Mouse (Mus musculus): ENCODE measurements at regions not wholly inside any gene's neighbourhood (a gene's known extent, or its start where the extent isn't known, plus 50 kb on each side); places are given as distances from the start of the nearest gene placed in this dataset.

DNA sequence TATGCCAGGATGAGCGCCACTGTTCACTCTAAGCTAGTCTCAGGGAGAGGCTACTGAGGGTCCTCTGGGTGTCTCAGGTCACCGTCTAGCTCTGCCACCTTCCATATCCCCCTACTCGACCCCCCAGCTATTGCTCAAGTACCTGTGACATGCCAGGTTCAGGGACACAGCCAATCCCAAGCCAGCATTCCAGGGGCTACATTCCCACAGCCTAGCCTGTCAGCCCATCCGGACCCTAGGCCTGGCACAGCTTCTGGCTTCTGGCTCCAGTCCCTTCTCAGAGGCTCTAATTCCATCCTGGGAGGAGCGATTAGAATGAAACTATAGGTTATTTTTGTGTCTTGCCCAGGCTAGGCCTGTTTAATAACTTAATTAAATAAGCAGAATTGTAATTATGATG lies 105.2 kb downstream of the 1810010D01Rik start:
- no peak for DNase-seq

DNA sequence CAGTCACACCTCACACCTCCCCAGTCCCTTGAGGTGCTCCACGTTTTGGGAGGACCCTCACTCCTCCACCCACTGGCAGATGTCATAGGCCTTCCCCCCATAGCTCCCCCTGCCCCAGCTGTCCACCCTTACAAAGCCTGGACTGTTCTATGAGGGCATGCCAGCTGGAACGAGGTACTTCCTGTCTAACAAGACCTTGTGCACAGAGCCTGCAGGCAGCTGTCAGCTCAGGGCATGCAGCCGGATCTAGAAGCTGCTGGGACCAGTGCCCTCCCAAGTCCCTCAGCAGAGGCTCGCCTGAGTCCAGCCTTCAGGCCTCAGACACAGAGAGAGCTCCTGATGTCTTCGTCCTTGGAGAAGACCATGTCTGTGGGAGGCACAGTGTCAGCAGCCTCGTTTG lies 105.7 kb downstream of the 1810010D01Rik start:
- no peak for DNase-seq

DNA sequence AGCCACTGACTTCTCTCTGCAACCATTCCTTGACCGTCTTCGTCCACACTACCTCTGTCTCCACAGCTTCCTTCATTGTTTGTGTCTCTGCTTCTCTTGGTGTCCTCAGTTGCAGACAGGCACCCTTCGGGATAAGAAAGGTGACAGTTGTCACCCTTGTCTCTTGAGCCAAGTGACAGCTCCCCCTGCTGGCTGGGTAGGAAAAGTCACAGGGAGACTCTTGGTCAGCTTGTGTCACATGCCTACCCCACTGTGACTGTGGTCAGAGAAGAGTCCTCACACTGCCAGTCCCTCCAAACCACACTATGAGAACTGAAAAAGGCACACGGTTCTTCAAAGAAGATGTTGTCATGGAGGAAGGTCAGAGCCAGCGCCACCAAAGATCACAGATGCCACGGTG lies 109.6 kb downstream of the 1810010D01Rik start:
- no peak for DNase-seq

DNA sequence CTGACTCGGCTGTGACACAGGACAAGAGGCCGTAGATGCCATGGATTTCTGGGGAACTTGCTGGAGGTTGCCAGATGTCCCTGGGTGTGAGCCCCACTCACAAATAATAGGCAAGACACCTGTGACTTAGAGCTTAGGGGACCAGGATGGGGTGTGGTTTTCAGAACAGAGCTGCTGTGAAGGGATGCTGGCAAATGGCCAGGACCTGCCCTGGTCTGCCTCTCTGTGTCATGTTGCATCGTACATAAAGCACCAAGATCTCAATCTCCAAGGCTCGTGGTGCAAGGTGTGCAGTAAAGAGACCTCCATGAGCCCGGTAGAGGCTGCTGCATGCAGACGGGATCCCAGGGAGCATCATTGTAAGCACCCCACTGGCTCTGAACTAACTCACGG lies 113.8 kb downstream of the 1810010D01Rik start:
- no peak for DNase-seq

DNA sequence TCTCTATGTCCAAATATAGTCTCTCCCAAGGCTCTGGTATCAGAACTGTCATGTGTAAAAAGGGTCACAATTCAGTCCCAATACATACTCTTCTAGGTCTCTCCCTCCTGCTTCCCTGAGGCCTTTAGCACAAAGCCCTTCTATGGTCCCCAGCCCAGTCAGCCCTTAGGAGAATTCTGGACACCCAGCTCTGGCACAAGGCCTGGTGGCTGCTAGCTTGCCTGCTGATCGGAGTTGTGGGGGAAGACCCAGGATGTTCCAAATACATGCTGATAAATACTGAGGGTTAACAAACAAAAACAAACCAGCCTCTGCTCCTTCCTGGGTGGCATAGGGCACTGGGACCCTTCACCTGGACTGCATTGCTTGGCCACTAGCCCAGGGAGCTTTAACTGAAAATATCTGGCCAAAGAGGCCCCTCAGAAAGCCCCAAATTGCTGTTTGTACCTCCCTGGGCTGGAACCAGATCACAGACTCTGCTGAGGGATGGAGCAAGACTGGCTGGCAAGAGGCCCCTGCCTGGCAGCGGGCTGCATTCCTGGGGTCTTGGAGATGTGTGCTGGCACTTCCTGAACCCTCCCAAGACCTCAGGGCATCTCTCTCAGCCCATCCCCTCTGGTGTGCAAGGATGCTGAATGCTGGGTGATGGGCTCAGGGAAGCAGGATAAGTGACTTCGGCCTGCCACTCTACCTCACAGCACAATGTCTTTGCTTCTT lies 114.3 kb downstream of the 1810010D01Rik start:
- no peak for DNase-seq

DNA sequence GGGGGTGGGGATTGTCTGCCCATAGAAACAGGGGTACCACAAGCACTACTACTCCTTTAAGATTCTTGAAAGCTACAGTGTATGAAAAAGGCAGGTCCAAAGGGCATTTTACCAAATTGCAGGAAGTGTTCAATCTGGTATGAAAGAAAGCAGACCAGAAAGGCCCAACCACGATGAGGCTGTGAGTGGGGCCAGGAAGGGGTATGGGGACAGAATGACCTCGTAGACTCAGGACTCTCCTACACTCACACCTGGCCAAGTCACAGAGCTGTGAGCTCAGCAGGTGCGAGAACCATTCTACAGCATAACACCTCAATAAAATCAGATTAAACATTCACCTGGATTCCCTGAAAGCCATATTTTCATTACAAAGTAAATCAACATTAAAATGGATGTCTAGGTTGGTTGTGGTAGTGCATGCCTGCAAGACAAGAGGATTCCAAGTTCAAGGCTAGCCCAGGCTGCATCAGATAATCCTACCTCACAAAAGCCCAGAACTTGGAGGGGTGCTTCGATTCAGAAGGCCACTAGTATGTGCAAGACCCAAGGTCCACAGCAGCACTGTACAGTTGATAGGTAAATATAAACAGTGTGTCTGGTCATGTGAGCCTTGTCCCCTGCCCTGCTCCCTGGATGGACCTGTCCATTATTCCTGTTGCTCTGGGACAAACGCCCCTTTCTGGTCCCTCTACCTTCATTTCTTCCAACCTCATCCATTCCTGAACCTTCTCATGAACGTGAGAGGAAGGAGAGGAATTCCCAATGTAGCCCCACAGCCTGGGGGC lies 115.3 kb downstream of the 1810010D01Rik start:
- DNase-seq: no peak

DNA sequence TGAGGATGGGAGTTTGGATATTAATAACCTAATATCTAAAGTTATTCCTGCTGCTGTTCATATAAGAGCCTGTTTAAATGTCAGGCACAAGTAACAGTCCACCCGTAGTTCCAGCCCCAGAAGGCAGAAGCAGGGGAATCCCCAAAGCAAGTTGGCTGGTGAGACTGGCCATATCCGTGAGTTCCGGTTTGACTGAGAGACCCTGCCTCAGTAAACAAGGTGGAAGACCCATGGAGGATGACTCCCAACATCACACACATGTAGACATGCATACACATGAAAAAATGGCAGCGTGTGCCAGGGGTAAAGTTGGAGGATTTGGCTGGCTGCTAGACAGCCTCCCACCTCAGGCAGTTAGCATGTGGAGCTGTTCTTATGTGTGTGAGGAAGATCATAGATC lies 117.1 kb downstream of the 1810010D01Rik start:
- DNase-seq: no peak

DNA sequence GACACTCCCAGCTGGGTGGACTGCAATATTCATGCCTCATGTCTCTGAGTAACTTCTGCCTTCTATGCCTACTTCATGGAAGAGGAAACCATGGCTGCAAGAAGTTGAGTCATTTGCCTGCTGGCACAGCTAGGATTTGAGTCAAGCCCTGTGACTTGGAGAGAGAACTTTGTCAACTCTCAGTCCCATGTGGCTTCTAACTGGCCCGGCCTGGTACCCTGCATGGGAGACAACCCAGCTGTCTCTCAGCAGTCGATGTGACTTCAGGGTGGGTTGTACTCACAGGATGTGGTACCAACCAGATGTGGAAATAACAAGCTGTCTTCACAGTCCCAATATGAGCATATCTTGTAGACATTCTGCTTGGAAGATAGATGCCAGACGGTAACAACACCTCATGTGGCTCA lies 118.6 kb downstream of the 1810010D01Rik start:
- DNase-seq: no peak

DNA sequence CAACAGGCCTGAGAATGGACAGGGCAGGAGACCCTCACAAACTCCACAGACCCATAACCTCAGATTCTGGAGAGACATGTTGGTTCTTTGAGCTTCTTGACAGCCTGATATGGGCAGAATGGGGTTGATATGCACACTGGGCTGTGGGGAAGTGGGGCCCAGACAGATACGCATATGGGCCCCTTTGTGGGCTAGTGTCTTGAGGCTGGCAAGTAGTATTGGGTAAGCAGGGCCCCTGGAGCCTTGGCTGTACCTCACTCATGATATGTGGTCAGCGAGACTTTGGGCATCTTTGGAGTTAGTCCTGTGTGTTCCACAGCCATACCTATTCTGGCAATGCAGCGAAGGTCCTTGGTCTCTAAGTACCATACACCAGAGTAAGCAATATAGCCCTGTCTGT lies 119.3 kb downstream of the 1810010D01Rik start:
- DNase-seq: no peak

DNA sequence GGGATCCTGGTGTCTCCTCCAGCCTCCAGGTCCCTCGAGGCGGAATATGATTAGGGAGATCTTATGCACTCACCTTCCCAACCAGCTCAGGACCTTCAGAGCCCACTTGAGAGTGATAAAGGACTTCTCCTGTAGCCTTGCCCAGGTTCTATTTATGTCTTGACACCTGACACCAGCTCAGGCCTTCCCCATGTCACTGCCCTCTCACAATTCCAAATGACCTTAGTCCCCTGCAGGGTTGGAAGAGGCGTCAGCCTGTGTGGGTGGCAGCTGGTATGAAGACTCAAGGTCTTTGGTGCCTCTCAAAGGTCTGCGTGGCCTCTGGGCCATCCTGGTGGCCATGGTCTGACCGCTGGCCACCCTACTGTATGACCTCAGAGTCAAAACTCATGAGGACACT lies 120.1 kb downstream of the 1810010D01Rik start:
- DNase-seq: no peak

DNA sequence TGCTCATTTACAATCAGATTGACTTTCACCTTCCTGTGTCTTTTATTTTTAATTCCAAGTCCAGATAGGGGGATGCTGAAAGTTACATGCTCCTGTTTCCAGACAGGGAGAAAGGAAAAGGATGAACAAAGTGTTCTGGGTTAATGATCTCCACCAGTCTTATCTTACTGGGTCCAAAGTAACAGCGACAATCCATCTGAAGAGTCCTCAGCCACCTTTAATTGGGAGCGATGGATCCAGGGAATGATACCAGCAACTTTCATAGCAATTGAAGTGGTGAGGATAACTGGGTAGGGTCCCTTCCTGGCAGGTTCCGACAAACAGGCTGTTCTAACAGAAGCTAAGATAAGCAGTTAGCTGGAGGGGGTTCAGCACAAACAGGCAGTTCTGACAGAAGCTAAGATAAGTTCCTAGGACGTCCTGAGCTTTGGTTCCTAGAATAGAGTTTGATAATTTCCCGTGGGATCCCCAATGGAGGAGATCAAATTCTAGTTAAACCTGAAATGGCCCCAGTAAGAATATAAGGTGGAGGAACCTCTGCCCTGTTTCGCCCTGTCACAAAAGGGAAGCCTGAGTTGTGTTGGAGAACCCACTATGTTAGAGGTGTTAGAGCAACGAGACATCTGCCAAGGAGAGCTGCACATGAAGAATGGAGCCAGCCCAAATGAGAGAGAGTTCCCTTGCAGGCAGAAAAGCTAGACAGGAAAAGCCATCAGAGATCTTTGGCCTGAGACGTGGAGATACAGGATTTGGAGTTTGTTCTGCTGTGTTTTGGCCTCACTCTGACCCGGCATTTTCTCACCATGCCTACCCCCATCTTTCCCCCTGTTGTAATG lies 124.8 kb downstream of the 1810010D01Rik start:
- no peak for DNase-seq

DNA sequence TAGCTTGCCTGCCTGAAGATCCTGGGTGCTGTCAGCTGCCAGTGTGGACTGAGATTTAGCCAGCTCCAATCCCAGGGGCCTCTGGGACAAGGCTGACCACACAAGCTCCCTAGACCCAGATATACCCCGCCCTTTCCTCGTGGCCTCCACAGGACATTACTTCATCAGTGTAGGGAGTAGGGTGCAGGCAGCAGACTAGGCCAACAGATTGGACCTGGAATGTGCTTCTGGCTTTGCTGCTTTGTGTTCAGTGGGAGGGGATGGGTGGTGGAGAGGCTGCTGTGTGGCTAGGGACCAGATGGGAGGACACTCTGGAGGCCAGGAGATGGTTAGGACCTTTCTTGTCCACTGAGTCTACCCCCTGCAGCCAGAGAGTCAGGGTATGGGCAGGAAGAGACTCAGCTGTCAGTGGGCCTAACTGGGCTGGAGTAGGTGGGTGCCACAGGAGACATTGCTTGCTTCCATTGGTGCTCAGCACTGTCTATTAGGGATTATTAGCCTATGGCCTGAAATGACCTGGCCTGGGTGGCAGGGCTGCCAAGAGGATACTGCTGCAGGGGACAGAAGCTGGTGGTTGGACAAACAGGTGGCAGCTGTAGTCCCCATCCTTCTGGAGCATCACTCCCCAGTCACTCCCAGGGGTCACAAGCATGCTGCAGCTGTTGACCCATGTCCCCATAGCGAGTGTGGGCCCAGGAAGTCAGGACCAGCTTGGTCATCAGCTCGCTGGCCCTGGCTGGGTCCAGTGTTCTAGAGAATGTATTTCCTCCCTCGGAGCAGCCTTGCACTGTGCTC lies 132.5 kb upstream of the Ccnd1 start:
- DNase-seq: no peak

DNA sequence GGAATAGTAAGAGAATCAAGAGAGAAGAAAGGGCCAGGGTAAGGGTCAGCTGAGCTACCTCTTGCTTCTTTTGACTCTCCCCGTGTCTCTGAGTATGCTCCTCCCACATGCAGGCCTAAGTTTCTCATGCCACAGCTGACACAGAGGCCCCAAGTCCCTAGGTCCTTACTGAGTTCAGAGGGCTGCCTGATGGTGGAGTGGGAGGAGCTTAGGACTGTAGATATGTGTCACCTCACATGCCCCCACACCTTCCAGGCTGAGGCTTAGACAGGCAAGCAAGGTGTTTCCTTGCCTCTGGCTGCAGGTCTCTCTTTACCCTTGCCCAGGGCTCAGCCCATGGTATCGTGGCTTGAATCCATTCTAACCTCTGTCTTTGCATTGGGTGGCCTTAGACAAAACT lies 131.8 kb upstream of the Ccnd1 start:
- no peak for DNase-seq

DNA sequence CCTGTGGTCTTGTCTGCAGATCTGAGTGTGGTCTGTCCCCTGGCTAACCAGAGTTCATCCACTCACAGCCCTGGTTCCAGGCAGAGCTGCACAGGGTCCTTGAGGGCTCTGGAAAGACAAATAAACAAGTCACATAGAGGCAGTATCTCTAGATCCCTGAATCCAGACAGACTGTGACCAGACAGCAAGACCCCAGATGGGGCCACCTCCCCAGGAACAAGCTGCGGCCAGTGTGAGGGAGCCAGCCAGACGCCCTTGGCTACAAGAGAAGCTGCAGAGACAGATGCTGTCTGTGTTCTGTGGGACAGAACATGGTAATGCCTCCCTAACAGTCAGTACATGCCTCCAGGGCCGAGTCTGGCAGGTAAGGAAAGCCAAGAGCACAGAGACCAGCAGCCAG lies 127.6 kb upstream of the Ccnd1 start:
- no peak for DNase-seq

DNA sequence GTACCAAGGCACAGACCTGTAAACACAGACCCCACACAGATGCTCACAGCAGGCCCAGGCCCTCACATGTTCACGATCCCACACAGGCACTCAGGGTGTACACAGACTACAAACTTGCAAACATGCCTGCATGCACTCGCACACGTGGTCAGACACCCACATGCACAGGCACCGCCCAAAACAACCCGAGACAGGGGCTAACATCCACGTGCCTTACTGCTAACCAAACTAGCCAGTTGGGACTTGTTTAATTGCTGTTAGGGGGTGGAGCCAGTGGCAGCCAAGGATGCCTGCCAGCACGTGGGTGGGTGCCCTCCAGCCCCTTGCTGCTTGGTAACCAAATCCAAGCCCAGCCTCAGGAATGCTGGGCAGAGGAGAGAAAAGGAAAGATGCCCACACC lies 116.6 kb upstream of the Ccnd1 start:
- DNase-seq: no peak

DNA sequence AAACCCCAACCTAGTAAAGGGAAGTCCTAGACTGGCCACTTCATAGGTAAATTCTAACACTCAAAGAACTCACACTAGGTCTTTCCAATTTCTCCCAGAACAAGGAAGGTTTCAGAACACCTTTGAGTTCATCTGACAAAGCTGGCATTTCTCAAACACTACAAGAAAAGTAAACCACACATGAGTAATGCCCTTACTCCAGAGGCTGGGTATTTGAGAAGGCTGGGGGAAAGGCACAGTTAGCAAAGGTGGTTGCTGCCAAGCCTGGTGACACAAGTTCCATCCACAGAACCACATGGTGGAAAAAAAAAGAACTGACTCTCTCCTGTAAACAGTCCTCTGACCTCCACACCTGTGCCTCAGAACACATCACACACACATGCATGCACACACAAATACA lies 111.9 kb upstream of the Ccnd1 start:
- DNase-seq: no peak

DNA sequence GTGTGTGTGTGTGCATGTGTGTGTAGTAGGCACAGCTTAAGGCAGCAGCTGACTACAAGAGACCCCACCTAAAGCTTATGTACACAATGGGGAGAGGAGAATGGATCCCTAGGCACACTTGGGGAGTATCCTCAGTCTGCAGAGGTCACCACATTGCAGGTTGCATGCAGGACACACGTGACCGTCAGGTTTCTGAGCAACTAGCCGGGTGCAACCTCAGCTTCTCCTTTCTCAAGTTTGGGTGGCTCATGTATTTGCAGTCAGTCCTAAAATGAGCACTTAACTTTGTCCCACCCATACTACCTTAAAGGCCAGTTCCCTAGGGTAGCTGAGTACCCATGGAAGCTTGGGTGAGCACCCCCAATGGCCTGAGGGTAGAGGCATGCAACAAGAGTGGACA lies 111.0 kb upstream of the Ccnd1 start:
- DNase-seq: no peak

DNA sequence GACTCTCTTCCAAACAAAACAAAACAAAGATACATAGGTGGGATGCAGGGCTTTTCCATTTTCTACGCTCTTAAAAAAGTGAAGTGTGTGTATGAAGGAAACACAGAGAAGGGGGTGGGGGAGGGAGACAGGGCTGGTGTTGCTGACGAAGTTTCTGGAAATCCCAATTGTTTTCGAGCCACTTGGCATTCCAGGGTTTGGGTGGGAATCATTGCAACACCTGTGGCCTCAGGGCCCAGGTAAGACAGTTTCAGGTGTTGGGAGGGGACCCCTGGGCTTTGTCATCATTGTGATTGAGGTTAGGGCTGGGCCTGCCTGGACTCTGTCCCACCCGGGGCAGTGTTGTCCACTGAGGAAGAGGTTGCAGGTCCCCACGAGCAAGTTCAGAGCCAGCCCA lies 108.8 kb upstream of the Ccnd1 start:
- DNase-seq: no peak

DNA sequence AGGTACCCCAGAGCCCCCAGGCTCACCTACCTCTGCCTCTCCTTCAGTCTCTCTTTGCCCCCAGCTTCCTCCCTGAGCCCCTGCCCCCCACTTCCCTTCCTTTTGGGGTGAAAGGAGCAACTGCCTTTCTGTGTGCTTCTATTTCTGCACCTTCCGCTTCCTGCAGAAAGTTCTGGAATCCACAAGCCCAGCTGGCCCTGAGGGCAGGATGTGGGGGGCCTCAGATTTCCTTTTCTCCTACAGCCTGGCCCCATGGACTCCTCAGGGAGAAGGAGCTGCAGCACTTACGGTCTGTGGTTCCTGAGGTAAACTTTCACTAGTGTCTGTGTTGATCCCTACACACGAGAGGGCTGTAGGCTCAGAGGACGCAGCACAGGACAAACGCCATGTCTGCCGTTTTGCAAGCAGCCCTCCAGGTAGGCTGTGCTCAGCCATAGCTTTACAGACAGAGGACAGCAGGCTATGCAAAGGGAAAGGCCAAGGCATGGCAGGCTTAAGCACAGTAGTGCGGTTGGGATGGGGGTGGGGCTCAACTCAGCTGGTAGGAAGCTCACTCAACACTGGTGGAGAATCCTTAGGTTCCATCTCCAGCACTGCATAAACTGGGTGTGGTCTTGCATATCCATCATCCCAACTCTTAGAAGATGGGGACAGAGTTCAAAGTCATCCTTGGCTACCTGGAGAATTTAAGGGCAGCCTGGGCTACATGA lies 108.2 kb upstream of the Ccnd1 start:
- no peak for DNase-seq

DNA sequence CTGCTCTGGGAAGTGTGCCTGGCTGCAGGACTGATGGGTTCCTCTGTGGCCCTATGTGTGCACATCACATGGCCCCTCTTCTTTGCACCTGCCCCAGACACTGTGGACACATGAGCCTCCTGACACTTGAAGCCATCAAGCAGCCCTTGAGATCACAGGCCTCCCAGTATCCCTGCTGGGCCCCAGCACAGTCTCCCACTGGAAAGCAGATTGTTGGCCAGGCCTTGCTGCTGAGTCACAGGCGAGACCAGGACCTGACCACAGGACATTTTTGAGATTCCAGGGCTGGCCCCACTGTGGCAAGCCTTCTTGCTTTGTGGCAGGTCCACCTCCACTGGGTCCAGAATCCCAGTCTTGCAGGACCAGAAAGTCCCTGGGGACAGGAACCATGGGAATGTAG lies 105.5 kb upstream of the Ccnd1 start:
- DNase-seq: no peak

DNA sequence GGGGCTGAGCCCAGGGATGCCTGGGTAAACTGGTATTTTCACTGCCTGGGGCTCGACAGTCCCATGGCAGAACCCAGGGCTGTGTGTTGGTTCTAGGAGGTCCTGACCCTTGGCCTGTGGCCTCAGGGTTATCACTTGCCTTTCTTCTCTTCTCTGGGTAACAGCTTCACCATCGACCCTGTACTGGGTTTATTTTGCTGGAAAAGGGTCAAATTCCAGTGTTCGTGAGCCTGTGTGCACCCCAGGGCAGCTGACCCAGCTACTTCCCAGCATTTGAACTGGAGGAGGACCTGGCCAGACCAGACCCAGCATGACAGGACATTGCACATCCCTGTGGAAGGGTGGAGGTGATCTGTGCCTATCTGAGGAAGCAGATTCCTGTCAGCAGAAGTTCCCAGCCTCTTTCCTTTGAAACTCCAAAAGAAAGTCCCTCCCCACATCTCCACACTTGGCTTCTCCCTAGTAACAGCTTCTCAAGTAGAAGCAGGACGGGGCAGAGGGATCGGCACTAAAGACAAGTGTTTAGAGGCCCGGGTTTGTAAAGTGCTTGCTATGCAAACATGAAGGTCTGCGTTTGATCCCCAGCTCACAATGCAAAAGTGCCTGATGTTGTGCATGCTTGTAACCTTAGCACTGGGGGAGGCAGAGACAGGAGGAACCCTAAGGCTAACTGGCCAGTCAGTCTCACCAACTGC lies 103.9 kb upstream of the Ccnd1 start:
- DNase-seq: no peak

DNA sequence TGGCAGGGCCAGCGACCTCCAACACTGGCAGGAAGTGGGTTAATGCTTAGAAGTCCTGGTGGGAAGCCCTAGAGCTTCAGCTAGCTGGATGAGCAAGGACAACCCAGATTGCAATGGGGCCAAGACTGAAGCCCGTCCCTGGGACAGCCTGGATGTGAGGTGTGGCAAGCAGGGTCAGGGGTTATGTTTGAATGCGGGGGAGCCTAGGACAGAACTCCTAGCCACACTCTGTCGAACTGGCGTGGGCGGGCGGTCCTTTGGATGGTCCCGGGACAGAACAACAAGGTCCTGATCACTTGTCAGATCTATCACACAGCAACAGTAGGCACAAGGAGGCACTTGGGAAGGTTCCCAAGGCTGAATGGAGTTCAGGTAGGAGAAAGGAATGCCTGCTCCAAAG lies 101.1 kb upstream of the Ccnd1 start:
- DNase-seq: no peak
